In genomic region chr10:103427717-103428116, GRCm38 (mm10) we compare ENCODE assay signal across 19 mouse cellular contexts.
A peak's percentile ranks its signal among the peaks of the same experiment; 100 is the strongest.
DNase-seq lines count a peak whose midpoint lies in the region; ATAC-seq and TF ChIP-seq lines count a peak whose summit lies in the region.
"Had no signal": no experiment of that assay in that cellular context is flagged by ENCODE, and none has a peak within 500 bp of the region (broad histone marks: within the 10 kb centered on the region; RNA-seq: fewer than 3 reads in every experiment).

No protein-coding gene starts in this region.

- ATAC-seq in frontal cortex, adult (ENCODE audit: low TSS enrichment) = peak; percentile 70
- ATAC-seq in lung, embryonic 14.5 days (ENCODE audit: insufficient read depth) = no peak
- ATAC-seq in embryonic facial prominence, embryonic 14.5 days (ENCODE audit: low read depth) = no peak
- ATAC-seq: forebrain, embryonic 13.5 days had no signal

- no peaks in the 10 kb centered on the region for H3K36me3 ChIP-seq in lung, embryonic 14.5 days (ENCODE audit: insufficient read depth)
- no peaks in the 10 kb centered on the region for H3K36me3 ChIP-seq in MEL (ENCODE audit: control insufficient read depth in 1 of 2, insufficient read depth in 2 of 2, low read length in 2 of 2)
- H3K36me3 ChIP-seq in embryonic facial prominence, embryonic 14.5 days (ENCODE audit: control insufficient read depth, insufficient read depth, low read length) = no peaks in the 10 kb centered on the region
- H3K36me3 ChIP-seq: G1E; heart, embryonic 12.5 days; liver, embryonic 13.5 days; neural tube, embryonic 13.5 days had no signal

- H3K4me2 ChIP-seq in lung, embryonic 14.5 days = no peak overlapping the region
- no peak overlapping the region for H3K4me2 ChIP-seq in embryonic facial prominence, embryonic 14.5 days (ENCODE audit: low read depth, low read length)
- H3K4me2 ChIP-seq: forebrain, embryonic 13.5 days; heart, embryonic 12.5 days; liver, embryonic 13.5 days; neural tube, embryonic 13.5 days had no signal

- no peak for TF ChIP-seq POLR2A in MEL (IDR thresholded peaks at IDR 0.05; ENCODE audit: control insufficient read depth in 1 of 2, insufficient read depth in 1 of 2, low read depth in 1 of 2, low read length in 2 of 2, poor library complexity in 1 of 2)

- H3K79me2 ChIP-seq in MEL (ENCODE audit: control insufficient read depth, insufficient read depth, low read length, poor library complexity) = no peaks in the 10 kb centered on the region

- H3K9ac ChIP-seq in lung, embryonic 14.5 days = no peak overlapping the region
- no peak overlapping the region for H3K9ac ChIP-seq in MEL (ENCODE audit: control insufficient read depth, low read depth, low read length, poor library complexity, severe bottlenecking)
- H3K9ac ChIP-seq in embryonic facial prominence, embryonic 14.5 days (ENCODE audit: low read depth, low read length) = no peak overlapping the region
- H3K9ac ChIP-seq: forebrain, embryonic 13.5 days; heart, embryonic 12.5 days; liver, embryonic 13.5 days; neural tube, embryonic 13.5 days had no signal

- H3K4me1 ChIP-seq in lung, embryonic 14.5 days (ENCODE audit: insufficient read depth) = no peaks in the 10 kb centered on the region
- H3K4me1 ChIP-seq in MEL (ENCODE audit: control insufficient read depth in 1 of 2, insufficient read depth in 2 of 2, low read length in 2 of 2) = no peaks in the 10 kb centered on the region
- no peaks in the 10 kb centered on the region for H3K4me1 ChIP-seq in embryonic facial prominence, embryonic 14.5 days (ENCODE audit: control insufficient read depth, insufficient read depth, low read length)
- H3K4me1 ChIP-seq: forebrain, embryonic 13.5 days; heart, embryonic 12.5 days; liver, embryonic 13.5 days; megakaryocyte, embryonic 14.5 days; neural tube, embryonic 13.5 days had no signal

- H3K9me3 ChIP-seq in lung, embryonic 14.5 days (ENCODE audit: low read depth, low read length) = no peaks in the 10 kb centered on the region
- H3K9me3 ChIP-seq in MEL (replicated peaks; ENCODE audit: insufficient read depth, low read length) = no peaks in the 10 kb centered on the region
- no peaks in the 10 kb centered on the region for H3K9me3 ChIP-seq in embryonic facial prominence, embryonic 14.5 days (ENCODE audit: control insufficient read depth, low read length)
- H3K9me3 ChIP-seq: forebrain, embryonic 13.5 days; heart, embryonic 12.5 days; liver, embryonic 13.5 days; megakaryocyte, embryonic 14.5 days; neural tube, embryonic 13.5 days had no signal

- no peak overlapping the region for H3K27ac ChIP-seq in lung, embryonic 14.5 days (ENCODE audit: low read depth)
- no peak overlapping the region for H3K27ac ChIP-seq in MEL (ENCODE audit: control insufficient read depth, low read depth, low read length)
- no peak overlapping the region for H3K27ac ChIP-seq in embryonic facial prominence, embryonic 14.5 days (replicated peaks; ENCODE audit: low read depth, low read length)
- H3K27ac ChIP-seq: forebrain, embryonic 13.5 days; gastrocnemius, adult 2 months; liver, embryonic 13.5 days; neural tube, embryonic 13.5 days had no signal

- TF ChIP-seq RAD21 in MEL (IDR thresholded peaks at IDR 0.05; ENCODE audit: low read depth, low read length) = peak; percentile 5

- TF ChIP-seq CTCF in lung, embryonic 14.5 days (IDR thresholded peaks at IDR 0.05; ENCODE audit: low read depth) = peak; percentile 23; the same call in 1 of the 2 replicates
- no peak; a peak in 1 of 6 replicates for TF ChIP-seq CTCF in MEL (IDR thresholded peaks at IDR 0.05 in 2 of 3, conservative IDR thresholded peaks at IDR 0.05 in 1 of 3; ENCODE audit: control insufficient read depth in 1 of 3, insufficient read depth in 1 of 3, low read depth in 2 of 3, low read length in 3 of 3, poor library complexity in 1 of 3, severe bottlenecking in 1 of 3)

- DNase-seq in frontal cortex, postnatal 36 days (ENCODE audit: low spot score in 2 of 2) = no peak
- peak; percentile 48 for DNase-seq in lung, embryonic 14.5 days
- DNase-seq in lung, adult 18-20 months = no peak
- DNase-seq in MEL (ENCODE audit: low read depth, low spot score) = no peak
- peak; percentile 24 for DNase-seq in embryonic facial prominence, embryonic 14.5 days (ENCODE audit: low spot score)
- no peak for DNase-seq in layer of hippocampus, adult 9-10 months (ENCODE audit: low spot score)
- DNase-seq: adrenal gland, adult 2 months; cerebellum, adult 18-20 months; gastrocnemius, adult 2 months; kidney, adult 9 months; liver, embryonic 13.5 days; lung, postnatal 14 days; thymus, postnatal 25 days had no signal

- no peak for TF ChIP-seq EP300 in MEL (IDR thresholded peaks at IDR 0.05; ENCODE audit: low read depth in 1 of 2, low read length in 2 of 2)

- H3K27me3 ChIP-seq in lung, embryonic 14.5 days (ENCODE audit: insufficient read depth, low read length) = no peaks in the 10 kb centered on the region
- H3K27me3 ChIP-seq in MEL (ENCODE audit: control insufficient read depth in 1 of 2, insufficient read depth in 2 of 2, low read length in 2 of 2) = no peaks in the 10 kb centered on the region
- no peaks in the 10 kb centered on the region for H3K27me3 ChIP-seq in embryonic facial prominence, embryonic 14.5 days (replicated peaks; ENCODE audit: control insufficient read depth, insufficient read depth, low read length)
- H3K27me3 ChIP-seq: forebrain, embryonic 13.5 days; heart, embryonic 12.5 days; liver, embryonic 13.5 days; megakaryocyte, embryonic 14.5 days; neural tube, embryonic 13.5 days had no signal

- no peak overlapping the region for H3K4me3 ChIP-seq in lung, embryonic 14.5 days (ENCODE audit: low read depth, low read length)
- H3K4me3 ChIP-seq in MEL (ENCODE audit: control insufficient read depth in 1 of 2, insufficient read depth in 1 of 2, low read depth in 2 of 2, low read length in 2 of 2) = no peak overlapping the region
- H3K4me3 ChIP-seq in embryonic facial prominence, embryonic 14.5 days (ENCODE audit: low read depth, low read length) = no peak overlapping the region
- H3K4me3 ChIP-seq: forebrain, embryonic 13.5 days; gastrocnemius, adult 2 months; heart, embryonic 12.5 days; liver, embryonic 13.5 days; megakaryocyte, embryonic 14.5 days; neural tube, embryonic 13.5 days had no signal

- WGBS in lung, embryonic 14.5 days = 47% methylated on average over 1 of the region's 1 CpGs
- WGBS in embryonic facial prominence, embryonic 14.5 days = 63% methylated on average over 1 of the region's 1 CpGs

TF ChIP-seq in MEL, 35 proteins besides CTCF, POLR2A, EP300 and RAD21:
- TF ChIP-seq SMC3 (IDR thresholded peaks at IDR 0.05; ENCODE audit: low read depth, low read length) (no peak), CHD1 (IDR thresholded peaks at IDR 0.05; ENCODE audit: low read depth, low read length) (no peak), CHD2 (IDR thresholded peaks at IDR 0.05; ENCODE audit: low read length) (no peak), MEF2A (IDR thresholded peaks at IDR 0.05; ENCODE audit: extremely low read depth, insufficient replicate concordance, low read depth, low read length, poor library complexity, severe bottlenecking) (no peak), TAL1 (IDR thresholded peaks at IDR 0.05; ENCODE audit: low read length) (no peak)

Comparison
In these comparisons a context has a peak if more than half of its experiments do, and no peak if none do; other contexts are left out.
1. DNase-seq: peak in lung, embryonic 14.5 days (single experiment) and embryonic facial prominence, embryonic 14.5 days (single experiment); none in frontal cortex, postnatal 36 days (0 of 2), lung, adult 18-20 months (0 of 2), MEL (single experiment) and layer of hippocampus, adult 9-10 months (single experiment).